Mouse (Mus musculus) liver, embryonic 15.5 days (tissue): ENCODE data around the gene Zmiz1. TPM values are rescaled to one million over a fixed set of nuclear protein-coding genes. Genes with fewer than 3 reads are reported as not detected.

Source experiments
- ATAC-seq: fragments of 200-750 bp; cut with Nextera tagmentation; 2 replicates; pipeline ENCODE4 v1.8.0; 2017; ENCODE audit warnings: moderate number of reproducible peaks, mild to moderate bottlenecking, moderate library complexity; ENCODE audit not compliant: insufficient read depth
- H3K27ac ChIP-seq: fragments of 300-500 bp; sonication (generic); replicated peaks from 2 replicates; pipeline ENCODE4 v1.5.1; 2015; ENCODE audit warnings: mild to moderate bottlenecking, inconsistent platforms
- H3K27me3 ChIP-seq: fragments of 300-500 bp; sonication (generic); 2 replicates; pipeline ENCODE4 v1.6.1; 2015; ENCODE audit warnings: mild to moderate bottlenecking, inconsistent platforms
- H3K36me3 ChIP-seq: fragments of 300-500 bp; sonication (generic); replicated peaks from 2 replicates; pipeline ENCODE4 v1.6.1; 2015; ENCODE audit warnings: moderate library complexity, mild to moderate bottlenecking, inconsistent platforms
- H3K4me1 ChIP-seq: fragments of 300-500 bp; sonication (generic); replicated peaks from 2 replicates; pipeline ENCODE4 v1.6.1; 2015; ENCODE audit warnings: inconsistent platforms
- H3K4me2 ChIP-seq: fragments of 300-500 bp; sonication (generic); 2 replicates; pipeline ENCODE4 v1.6.1; 2015; ENCODE audit warnings: moderate library complexity, mild to moderate bottlenecking, inconsistent platforms
- H3K4me3 ChIP-seq: fragments of 300-500 bp; sonication (generic); replicated peaks from 2 replicates; pipeline ENCODE4 v1.5.1; 2015; ENCODE audit warnings: mild to moderate bottlenecking, inconsistent platforms
- H3K9ac ChIP-seq: fragments of 300-500 bp; sonication (generic); 2 replicates; pipeline ENCODE4 v1.6.1; 2015; ENCODE audit warnings: moderate library complexity, mild to moderate bottlenecking, inconsistent platforms
- H3K9me3 ChIP-seq: fragments of 300-500 bp; sonication (generic); replicated peaks from 2 replicates; pipeline ENCODE4 v1.6.1; 2016; ENCODE audit warnings: inconsistent platforms
- WGBS: fragments of 180-500 bp; shearing (Covaris S2); methylation state at CpG from one replicate; pipeline ENCODE4 v1.1.7; 2015; ENCODE audit warnings: mixed read lengths; ENCODE audit not compliant: insufficient replicate concordance; 5-methylcytosine and 5-hydroxymethylcytosine counted together
- polyA plus RNA-seq: library from polyadenylated mRNA; unstranded; fragments of >200 nt; fragmentation: Nextera tagmentation; extraction: Ambion mirVana; gene quantifications from 2 replicates; pipeline ENCODE4 v1.2.1, GENCODE M21; 2015

Gene Zmiz1
- polyA plus RNA-seq, 1 experiment from 2014 or later, result 4.3 TPM

GRCm38 (mm10) chr14:25464611-25465307 lies 5.8 kb downstream of the Zmiz1 start:
- no peak overlapping the region for H3K9ac ChIP-seq
- no peak overlapping the region for H3K27ac ChIP-seq
- ATAC-seq, result no peak
- H3K4me1 ChIP-seq, result peaks cover 92% of the 10 kb centered on the region
- H3K27me3 ChIP-seq, result peaks cover 24% of the 10 kb centered on the region
- H3K36me3 ChIP-seq, result no peaks in the 10 kb centered on the region
- 40% methylated on average over 8 of the region's 8 CpGs for WGBS
- H3K4me3 ChIP-seq, result no peak overlapping the region
- H3K4me2 ChIP-seq, result no peak overlapping the region
- no peaks in the 10 kb centered on the region for H3K9me3 ChIP-seq

- Histone ChIP-seq H3K4me2 (0 out of 2 replicates have a peak overlapping the region, but pooled peaks have one; percentile 3), H3K27me3 (peaks cover 8% of the 10 kb centered on the region), H3K36me3 (no peaks in the 10 kb centered on the region), H3K4me3 (no peak overlapping the region), H3K9me3 (no peaks in the 10 kb centered on the region), H3K27ac (no peak overlapping the region; the same call in 1 of the 2 replicates), H3K4me1 (peaks cover 88% of the 10 kb centered on the region), H3K9ac (no peak overlapping the region)
- ATAC-seq, result no peak
- 35% methylated on average over 4 of the region's 4 CpGs for WGBS
These were observed 7.4 kb downstream of the Zmiz1 start for GRCm38 (mm10) chr14:25466361-25466760.

- no peak for ATAC-seq
- no peak overlapping the region for H3K4me3 ChIP-seq
- H3K9me3 ChIP-seq, result no peaks in the 10 kb centered on the region
- no peak overlapping the region for H3K4me2 ChIP-seq
- peaks cover 91% of the 10 kb centered on the region for H3K4me1 ChIP-seq
- no peaks in the 10 kb centered on the region for H3K36me3 ChIP-seq
- H3K27me3 ChIP-seq, result no peaks in the 10 kb centered on the region
- H3K27ac ChIP-seq, result no peak overlapping the region
- WGBS, result 73% methylated on average over 10 of the region's 10 CpGs
- no peak overlapping the region for H3K9ac ChIP-seq
These were observed 9.1 kb downstream of the Zmiz1 start for GRCm38 (mm10) chr14:25467911-25468668.

GRCm38 (mm10) chr14:25468891-25469529 lies 10.0 kb downstream of the Zmiz1 start:
- no peak for ATAC-seq
- Histone ChIP-seq H3K4me3 (no peak overlapping the region), H3K4me2 (no peak overlapping the region), H3K9ac (no peak overlapping the region), H3K27ac (no peak overlapping the region), H3K9me3 (no peaks in the 10 kb centered on the region), H3K36me3 (no peaks in the 10 kb centered on the region), H3K27me3 (no peaks in the 10 kb centered on the region), H3K4me1 (peaks cover 91% of the 10 kb centered on the region)
- 67% methylated on average over 7 of the region's 7 CpGs for WGBS

GRCm38 (mm10) chr14:25470224-25470805 lies 11.3 kb downstream of the Zmiz1 start:
- 50% methylated on average over 7 of the region's 7 CpGs for WGBS
- H3K9me3 ChIP-seq, result no peaks in the 10 kb centered on the region
- peaks cover 91% of the 10 kb centered on the region for H3K4me1 ChIP-seq
- H3K9ac ChIP-seq, result no peak overlapping the region
- H3K27ac ChIP-seq, result no peak overlapping the region
- no peak overlapping the region for H3K4me2 ChIP-seq
- ATAC-seq, result no peak
- H3K4me3 ChIP-seq, result no peak overlapping the region
- no peaks in the 10 kb centered on the region for H3K27me3 ChIP-seq
- H3K36me3 ChIP-seq, result no peaks in the 10 kb centered on the region

GRCm38 (mm10) chr14:25471035-25471434 lies 12.1 kb downstream of the Zmiz1 start:
- Histone ChIP-seq H3K27ac (no peak overlapping the region), H3K4me3 (no peak overlapping the region), H3K4me2 (no peak overlapping the region), H3K9ac (no peak overlapping the region), H3K36me3 (no peaks in the 10 kb centered on the region), H3K27me3 (no peaks in the 10 kb centered on the region), H3K9me3 (no peaks in the 10 kb centered on the region), H3K4me1 (peaks cover 90% of the 10 kb centered on the region)
- 11% methylated on average over 2 of the region's 2 CpGs for WGBS
- no peak for ATAC-seq

- Histone ChIP-seq H3K27me3 (no peaks in the 10 kb centered on the region), H3K4me1 (peaks cover 93% of the 10 kb centered on the region), H3K4me2 (no peak overlapping the region; the same call in 1 of the 2 replicates), H3K9ac (no peak overlapping the region), H3K4me3 (no peak overlapping the region), H3K36me3 (no peaks in the 10 kb centered on the region), H3K27ac (0 out of 2 replicates have a peak overlapping the region, but pooled peaks have one; percentile 42), H3K9me3 (no peaks in the 10 kb centered on the region)
- no peak for ATAC-seq
- WGBS, result 46% methylated on average over 6 of the region's 6 CpGs
These were observed 13.3 kb downstream of the Zmiz1 start for GRCm38 (mm10) chr14:25472096-25472861.

- WGBS, result 38% methylated on average over 6 of the region's 6 CpGs
- no peaks in the 10 kb centered on the region for H3K9me3 ChIP-seq
- no peaks in the 10 kb centered on the region for H3K27me3 ChIP-seq
- peak overlapping the region; percentile 42 for H3K27ac ChIP-seq
- H3K36me3 ChIP-seq, result no peaks in the 10 kb centered on the region
- H3K4me3 ChIP-seq, result no peak overlapping the region
- H3K9ac ChIP-seq, result no peak overlapping the region
- H3K4me2 ChIP-seq, result no peak overlapping the region; the same call in 1 of the 2 replicates
- peaks cover 91% of the 10 kb centered on the region for H3K4me1 ChIP-seq
- ATAC-seq, result peak; percentile 10; the same call in 1 of the 2 replicates
These were observed 14.1 kb downstream of the Zmiz1 start for GRCm38 (mm10) chr14:25472981-25473649.

- H3K4me1 ChIP-seq, result peaks cover 93% of the 10 kb centered on the region
- H3K9me3 ChIP-seq, result no peaks in the 10 kb centered on the region
- ATAC-seq, result no peak
- H3K36me3 ChIP-seq, result no peaks in the 10 kb centered on the region
- H3K9ac ChIP-seq, result no peak overlapping the region
- H3K27me3 ChIP-seq, result no peaks in the 10 kb centered on the region
- H3K27ac ChIP-seq, result 0 out of 2 replicates have a peak overlapping the region, but pooled peaks have one; percentile 19
- WGBS, result 51% methylated on average over 5 of the region's 5 CpGs
- H3K4me3 ChIP-seq, result no peak overlapping the region
- H3K4me2 ChIP-seq, result no peak overlapping the region
These were observed 15.0 kb downstream of the Zmiz1 start for GRCm38 (mm10) chr14:25474017-25474416.

- Histone ChIP-seq H3K9me3 (no peaks in the 10 kb centered on the region), H3K27me3 (no peaks in the 10 kb centered on the region), H3K36me3 (no peaks in the 10 kb centered on the region), H3K27ac (0 out of 2 replicates have a peak overlapping the region, but pooled peaks have one; percentile 19), H3K9ac (no peak overlapping the region), H3K4me1 (peaks cover 94% of the 10 kb centered on the region), H3K4me2 (no peak overlapping the region), H3K4me3 (no peak overlapping the region)
- ATAC-seq, result no peak
- 23% methylated on average over 6 of the region's 6 CpGs for WGBS
These were observed 15.7 kb downstream of the Zmiz1 start for GRCm38 (mm10) chr14:25474732-25475131.
